Mouse (Mus musculus) thymus, postnatal 4 days (tissue): ENCODE measurements around the gene Eya4.

ENCODE experiments used
- DNase-seq: peaks from one replicate; pipeline ENCODE4 v3.0.0; 2021

The Eya4 gene

DNA sequence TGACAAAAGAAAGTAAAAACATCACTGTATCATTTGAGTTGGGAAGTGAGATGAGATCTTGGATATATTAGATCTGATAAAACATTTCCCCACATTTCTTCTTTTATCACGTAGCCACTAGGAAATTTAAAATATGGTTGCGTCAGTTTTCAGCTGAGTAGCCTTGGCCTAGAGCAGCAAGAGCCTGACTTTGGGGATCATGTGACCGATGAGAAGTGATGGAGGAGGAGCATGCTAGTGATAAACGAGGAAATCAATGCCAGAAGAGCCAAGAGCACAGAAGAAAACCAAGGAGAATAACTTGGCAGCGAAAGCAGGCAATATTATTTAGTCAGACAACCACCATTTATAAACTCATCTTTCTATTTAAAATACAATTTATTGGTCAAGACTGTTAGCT lies 119.7 kb downstream of the Eya4 start:
- DNase-seq, result no peak

DNA sequence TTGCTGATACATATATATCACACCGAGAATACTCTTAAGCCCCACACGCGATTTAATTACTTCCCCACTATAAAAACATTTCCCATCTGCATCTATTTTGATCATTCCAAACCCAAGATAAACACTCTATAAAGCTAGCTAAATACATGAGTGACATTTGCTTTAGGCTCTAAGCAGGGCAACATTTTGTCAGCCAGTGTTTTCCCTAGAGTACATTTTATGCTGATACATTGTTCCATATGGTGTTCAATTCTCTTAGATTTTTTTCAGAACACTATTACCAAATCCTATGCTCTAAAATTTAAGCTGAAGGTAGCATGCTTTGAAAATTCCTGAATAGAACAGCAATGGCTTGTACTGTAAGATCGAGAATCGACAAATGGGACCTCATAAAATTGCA lies 127.2 kb downstream of the Eya4 start:
- no peak for DNase-seq

GRCm38 (mm10) chr10:23220432-23220831 lies 130.2 kb downstream of the Eya4 start:
- DNase-seq, result no peak

GRCm38 (mm10) chr10:23216815-23217214 lies 133.8 kb downstream of the Eya4 start:
- no peak for DNase-seq

GRCm38 (mm10) chr10:23211381-23211780 lies 139.2 kb downstream of the Eya4 start:
- no peak for DNase-seq

- no peak for DNase-seq
Observed at GRCm38 (mm10) chr10:23203885-23204284, 146.7 kb downstream of the Eya4 start.

GRCm38 (mm10) chr10:23203144-23203838 lies 147.3 kb downstream of the Eya4 start:
- DNase-seq, result no peak

- no peak for DNase-seq
Observed at GRCm38 (mm10) chr10:23202591-23202990, 148.0 kb downstream of the Eya4 start.

DNA sequence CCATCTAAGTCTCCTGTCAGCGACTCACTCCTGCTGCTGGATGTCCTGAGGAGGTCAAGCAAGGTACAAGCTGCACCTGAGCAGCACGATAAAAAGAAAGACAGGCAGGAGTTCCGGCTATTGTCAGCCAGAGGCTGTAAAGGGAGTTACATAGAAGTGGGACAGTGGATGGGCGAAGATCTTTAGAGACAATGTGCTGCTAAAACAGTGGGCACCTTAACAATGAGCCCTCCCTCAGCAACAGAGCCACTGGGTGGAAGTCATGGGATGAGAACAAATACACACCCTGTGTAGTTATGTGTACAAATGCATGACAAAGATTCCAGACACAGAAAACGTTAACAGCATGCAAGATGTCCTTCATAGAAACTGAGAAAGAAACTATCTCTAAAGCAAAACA lies 152.3 kb downstream of the Eya4 start:
- no peak for DNase-seq

GRCm38 (mm10) chr10:23196336-23196735 lies 154.2 kb downstream of the Eya4 start:
- no peak for DNase-seq

DNA sequence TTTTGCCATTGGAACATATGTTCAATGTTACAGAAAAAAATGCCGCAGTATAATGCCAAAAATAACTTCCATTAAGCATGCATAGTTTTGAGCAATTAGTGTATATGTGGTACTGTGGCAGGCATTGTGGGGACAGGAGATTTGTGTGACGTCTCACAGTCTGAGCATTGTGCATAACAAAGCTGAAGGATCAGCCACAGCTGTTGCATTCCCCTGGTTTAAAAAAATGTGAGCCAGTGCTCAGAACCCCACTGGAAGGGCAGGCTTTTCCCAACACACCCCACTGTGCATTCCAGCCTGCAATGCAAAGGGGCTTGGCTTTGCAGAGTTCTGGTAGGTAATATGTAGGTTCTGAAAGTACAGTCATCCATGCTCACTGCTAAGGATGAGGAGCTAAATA lies 155.2 kb downstream of the Eya4 start:
- no peak for DNase-seq

GRCm38 (mm10) chr10:23189836-23190235 lies 160.8 kb downstream of the Eya4 start:
- no peak for DNase-seq

GRCm38 (mm10) chr10:23185391-23185790 lies 165.2 kb downstream of the Eya4 start:
- DNase-seq, result no peak

GRCm38 (mm10) chr10:23181572-23182493 lies 168.8 kb downstream of the Eya4 start:
- no peak for DNase-seq

- DNase-seq, result no peak
Observed at GRCm38 (mm10) chr10:23179285-23179684, 171.3 kb downstream of the Eya4 start.

- DNase-seq, result no peak
Observed at GRCm38 (mm10) chr10:23177347-23178046, 173.1 kb downstream of the Eya4 start.

DNA sequence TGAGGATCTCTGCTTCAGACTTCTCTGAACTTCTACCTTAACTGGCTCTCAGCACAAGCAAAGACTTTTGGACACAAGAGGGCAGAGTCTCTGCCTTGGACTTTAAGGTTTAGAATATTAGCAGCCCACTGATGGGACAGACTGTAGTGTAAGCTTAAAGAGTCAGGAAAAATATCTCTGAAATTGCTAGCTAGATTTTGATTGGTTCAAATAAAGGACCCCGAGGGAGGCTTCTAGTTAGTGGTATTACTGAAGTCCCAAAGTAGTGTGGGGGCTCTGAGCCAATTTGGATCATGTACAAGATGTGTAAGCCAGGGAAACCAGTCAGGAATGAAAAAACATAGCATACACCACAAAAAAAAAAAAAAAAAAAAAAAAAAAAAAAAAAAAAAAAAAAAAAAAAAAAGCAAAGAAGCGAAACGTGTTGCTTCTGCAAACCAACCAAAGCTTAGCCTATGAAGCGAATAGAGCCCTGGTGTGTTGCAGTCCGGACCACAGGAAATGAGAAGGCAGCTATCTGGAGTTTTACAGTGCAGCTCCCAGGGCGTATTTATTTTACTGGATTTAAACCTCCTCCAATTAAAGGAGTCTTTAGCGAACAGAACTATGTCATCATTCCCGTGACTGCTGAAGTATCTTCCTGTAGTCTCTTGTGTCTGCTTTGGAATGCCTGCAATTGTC lies 173.8 kb downstream of the Eya4 start:
- no peak for DNase-seq

- no peak for DNase-seq
Observed at GRCm38 (mm10) chr10:23171541-23171940, 179.0 kb downstream of the Eya4 start.

DNA sequence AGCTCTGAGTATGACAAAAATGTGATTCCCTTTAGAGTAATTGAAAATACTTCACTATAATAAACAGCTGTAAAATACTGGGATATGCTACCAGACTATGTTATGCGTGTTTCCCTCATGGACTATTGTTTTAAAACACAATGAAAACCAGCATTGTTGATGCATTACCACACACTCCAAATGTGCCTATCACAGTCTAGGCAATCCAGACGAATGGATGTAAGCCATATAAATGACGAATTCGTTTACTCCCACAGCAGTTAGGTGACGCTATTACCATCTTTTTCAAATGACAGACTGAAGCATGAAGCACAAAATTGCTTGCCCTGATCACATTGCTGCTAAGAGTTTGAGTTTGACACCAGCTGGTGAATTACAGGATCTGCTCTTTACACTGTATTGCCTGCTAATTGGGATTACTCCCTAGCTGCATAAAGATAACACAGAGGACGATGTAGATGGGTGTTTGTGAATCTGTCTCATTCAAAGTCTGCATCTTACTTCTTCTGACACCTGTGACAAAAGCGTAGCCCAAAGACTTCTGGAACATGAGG lies 185.4 kb downstream of the Eya4 start:
- DNase-seq, result no peak

DNA sequence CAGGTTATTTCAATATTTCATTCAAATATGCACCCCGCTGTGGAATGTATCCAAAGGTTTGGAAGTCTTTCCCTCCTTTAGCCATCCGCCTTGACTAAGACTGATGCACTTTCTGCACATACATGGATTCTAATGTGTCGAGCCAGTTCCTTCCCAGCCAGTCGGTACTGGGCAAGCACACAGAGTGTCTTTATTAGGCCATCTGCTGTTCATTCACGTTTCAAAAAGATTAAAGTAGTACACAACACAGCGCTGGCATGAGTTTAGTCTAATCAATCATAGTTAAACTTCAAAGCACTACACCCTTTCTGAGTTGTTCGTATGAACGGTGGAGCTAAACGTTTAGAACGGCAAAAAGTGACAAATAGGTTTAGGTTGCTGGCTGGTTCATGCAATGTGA lies 190.7 kb downstream of the Eya4 start:
- DNase-seq, result no peak

GRCm38 (mm10) chr10:23159138-23159537 lies 191.4 kb downstream of the Eya4 start:
- DNase-seq, result no peak

DNA sequence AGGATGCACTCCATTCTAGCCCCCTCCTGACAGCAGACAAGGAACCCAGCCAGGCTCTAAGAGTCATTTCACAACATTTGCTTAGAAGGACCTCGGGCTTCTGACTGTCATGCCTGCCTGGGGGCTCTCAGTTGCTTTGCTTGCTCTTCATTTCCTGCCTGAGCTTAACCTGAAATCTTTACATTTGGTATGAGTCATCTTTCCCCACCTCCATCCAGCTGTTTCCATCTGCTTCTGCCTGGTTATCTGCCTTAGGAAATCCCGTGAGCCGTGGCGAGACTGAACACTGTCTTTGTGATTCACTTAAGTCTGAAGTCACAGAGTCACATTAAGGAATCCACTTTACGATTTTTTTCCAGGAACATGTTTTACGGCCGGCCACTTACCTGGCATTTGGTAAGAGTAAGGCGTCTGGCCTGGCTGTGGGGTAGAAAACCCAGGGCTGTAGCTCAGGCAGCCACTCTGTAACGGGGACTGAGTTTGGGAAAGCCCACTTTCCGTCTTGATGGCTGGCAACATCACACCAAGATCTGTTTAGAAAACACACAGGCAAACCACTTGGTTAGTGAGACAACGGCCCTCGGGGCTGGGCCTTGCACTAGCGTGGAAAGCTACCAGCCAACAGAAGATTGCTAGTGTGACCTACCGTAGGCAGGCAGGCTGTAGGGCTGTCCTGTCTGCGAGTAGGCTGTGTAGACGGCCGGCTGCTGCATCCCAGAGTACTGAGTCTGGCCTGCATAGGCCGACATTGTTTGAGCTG lies 193.5 kb downstream of the Eya4 start:
- no peak for DNase-seq
